In the genomic region with DNA sequence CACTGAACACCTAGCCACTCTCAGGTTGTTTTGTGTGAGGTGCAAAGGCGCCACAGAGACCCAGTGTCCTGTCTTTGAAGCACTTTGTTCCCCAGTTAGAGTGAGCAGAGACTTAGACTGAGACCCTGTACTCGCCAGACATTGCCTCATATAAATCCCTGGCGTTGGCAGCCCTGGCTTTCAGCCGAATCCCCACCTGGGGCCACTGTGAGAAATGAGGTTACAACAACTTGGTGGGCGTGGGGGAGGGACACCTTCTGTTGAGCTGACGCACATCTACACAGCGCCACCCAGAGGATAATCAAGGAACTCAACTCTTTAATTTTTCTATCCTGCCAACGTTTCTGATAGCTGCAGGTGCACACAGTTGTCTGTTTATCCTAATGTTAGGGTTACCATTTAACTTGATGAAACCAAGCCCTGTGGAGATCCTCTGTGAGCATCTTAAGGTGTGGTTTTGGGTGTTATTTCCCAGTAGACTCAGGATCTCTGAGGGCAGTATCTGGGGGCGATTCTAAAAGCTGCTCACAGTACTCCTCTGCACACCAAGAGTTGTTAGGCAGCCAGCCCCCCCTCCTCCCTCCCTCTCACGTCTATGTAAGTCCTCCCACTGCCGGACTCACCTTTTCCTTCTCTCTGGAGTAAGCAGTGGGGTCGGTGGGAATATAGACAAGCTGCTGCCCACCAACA, we compare ENCODE assay signal across 8 mouse cellular contexts. TPM values are rescaled to one million over a fixed set of nuclear protein-coding genes. Genes with fewer than 3 reads are reported as not detected.
DNase-seq lines count a peak whose midpoint lies in the region; ATAC-seq and TF ChIP-seq lines count a peak whose summit lies in the region.

No protein-coding gene starts in this region.

- TF ChIP-seq POLR2A in thymus, adult 2 months (IDR thresholded peaks at IDR 0.05; ENCODE audit: control insufficient read depth, extremely low read depth, insufficient read depth, low read length, poor library complexity), result no peak

- H3K4me3 ChIP-seq in forebrain, embryonic 13.5 days, result no peak overlapping the region
- H3K4me3 ChIP-seq in neural tube, embryonic 11.5 days (ENCODE audit: low read depth, low read length), result no peak overlapping the region
- H3K4me3 ChIP-seq in thymus, adult 2 months (ENCODE audit: control insufficient read depth, insufficient read depth, low read length), result no peak overlapping the region

- no peaks in the 10 kb centered on the region for H3K27me3 ChIP-seq in forebrain, embryonic 13.5 days
- H3K27me3 ChIP-seq in neural tube, embryonic 11.5 days (ENCODE audit: control insufficient read depth, insufficient read depth, low read length), result no peaks in the 10 kb centered on the region
- no peaks in the 10 kb centered on the region for H3K27me3 ChIP-seq in thymus, adult 2 months (ENCODE audit: control insufficient read depth, insufficient read depth, low read length)

- no peaks in the 10 kb centered on the region for H3K9me3 ChIP-seq in forebrain, embryonic 13.5 days (replicated peaks)
- H3K9me3 ChIP-seq in neural tube, embryonic 11.5 days (ENCODE audit: control insufficient read depth, low read length), result no peaks in the 10 kb centered on the region

- ATAC-seq in forebrain, embryonic 13.5 days, result peak; percentile 91
- peak; percentile 76; the same call in 1 of the 2 replicates for ATAC-seq in neural tube, embryonic 11.5 days (ENCODE audit: insufficient read depth, low FRiP score, low TSS enrichment)

- H3K4me2 ChIP-seq in forebrain, embryonic 13.5 days, result peak overlapping the region; percentile 7; the same call in 1 of the 2 replicates
- H3K4me2 ChIP-seq in neural tube, embryonic 11.5 days (ENCODE audit: low read depth), result no peak overlapping the region

- H3K36me3 ChIP-seq in forebrain, embryonic 13.5 days (ENCODE audit: poor library complexity, severe bottlenecking), result no peaks in the 10 kb centered on the region
- no peaks in the 10 kb centered on the region for H3K36me3 ChIP-seq in neural tube, embryonic 11.5 days (ENCODE audit: control insufficient read depth, insufficient read depth, low read length)
- H3K36me3 ChIP-seq in thymus, adult 2 months (ENCODE audit: control insufficient read depth, insufficient read depth, low read length), result no peaks in the 10 kb centered on the region

- no peak for TF ChIP-seq CTCF in thymus, adult 2 months (IDR thresholded peaks at IDR 0.05; ENCODE audit: borderline replicate concordance, control insufficient read depth, extremely low read depth, insufficient read depth, low read length, poor library complexity)

- H3K27ac ChIP-seq in forebrain, embryonic 13.5 days, result peak overlapping the region; percentile 84
- no peak overlapping the region for H3K27ac ChIP-seq in neural tube, embryonic 11.5 days (ENCODE audit: low read depth, low read length)
- no peak overlapping the region for H3K27ac ChIP-seq in thymus, adult 2 months (ENCODE audit: control insufficient read depth, insufficient read depth, low read length)

- DNase-seq in layer of hippocampus, adult 11-12 months (ENCODE audit: low spot score), result peak; percentile 69
- DNase-seq in layer of hippocampus, adult 9-10 months (ENCODE audit: low spot score), result no peak
- peak; percentile 3 for DNase-seq in c-Kit-positive CD71-negative TER-119-negative erythroid progenitor cells, embryonic 14.5 days (ENCODE audit: low read depth)
- DNase-seq in layer of hippocampus, postnatal 14 days (ENCODE audit: low spot score in 2 of 2), result peak; percentile 65 to 80
- DNase-seq in neural tube, embryonic 11.5 days (ENCODE audit: low spot score), result peak; percentile 60
- no peak for DNase-seq in urinary bladder, postnatal 25 days (ENCODE audit: low spot score)
- DNase-seq in thymus, adult 2 months, result no peak

- WGBS in forebrain, embryonic 13.5 days, result 23% methylated on average over 12 of the region's 12 CpGs
- WGBS in neural tube, embryonic 11.5 days, result 27% methylated on average over 12 of the region's 12 CpGs
- 29% methylated on average over 12 of the region's 12 CpGs for WGBS in thymus, adult 2 months

- peaks cover 26% of the 10 kb centered on the region for H3K4me1 ChIP-seq in forebrain, embryonic 13.5 days
- H3K4me1 ChIP-seq in neural tube, embryonic 11.5 days (ENCODE audit: control insufficient read depth, insufficient read depth, low read length), result no peaks in the 10 kb centered on the region
- H3K4me1 ChIP-seq in thymus, adult 2 months (replicated peaks; ENCODE audit: control insufficient read depth, insufficient read depth, low read length), result no peaks in the 10 kb centered on the region

- no peak overlapping the region for H3K9ac ChIP-seq in forebrain, embryonic 13.5 days
- no peak overlapping the region for H3K9ac ChIP-seq in neural tube, embryonic 11.5 days (ENCODE audit: low read length)

RNA-seq across cellular contexts. Expression of gene Itprid1, which starts 32.6 kb away (rescaled TPM):
- polyA plus RNA-seq in forebrain, embryonic 13.5 days (2015; fragmentation: Nextera tagmentation; extraction: Ambion mirVana), result 0.50 and 0.92 TPM in 2 replicates
- total RNA-seq in layer of hippocampus, postnatal 14 days (2021), result 1 to 10 TPM; 1.5 to 1.6 TPM
- 0.09 TPM in 1 of 2 replicates, not detected in the other for polyA plus RNA-seq in neural tube, embryonic 11.5 days (2014; fragmentation: Nextera tagmentation; extraction: Ambion mirVana)
- polyA plus RNA-seq in thymus, adult 2 months (2012; rRNA removed), result 0.10 and 0.30 TPM in 2 replicates

Comparison
In these comparisons a context has a peak if more than half of its experiments do, and no peak if none do; other contexts are left out.
1. DNase-seq: peak in layer of hippocampus, adult 11-12 months (single experiment), c-Kit-positive CD71-negative TER-119-negative erythroid progenitor cells, embryonic 14.5 days (single experiment), layer of hippocampus, postnatal 14 days (2 of 2) and neural tube, embryonic 11.5 days (single experiment); none in layer of hippocampus, adult 9-10 months (single experiment), urinary bladder, postnatal 25 days (single experiment) and thymus, adult 2 months (single experiment).